Mouse (Mus musculus): Measurements from ENCODE around the gene Mast4.
"Not testable (repeated sequence)": the region's sequence is repeated elsewhere in the genome, so short reads cannot be mapped to it uniquely, and the experiment has no call there.

Gene Mast4

DNA sequence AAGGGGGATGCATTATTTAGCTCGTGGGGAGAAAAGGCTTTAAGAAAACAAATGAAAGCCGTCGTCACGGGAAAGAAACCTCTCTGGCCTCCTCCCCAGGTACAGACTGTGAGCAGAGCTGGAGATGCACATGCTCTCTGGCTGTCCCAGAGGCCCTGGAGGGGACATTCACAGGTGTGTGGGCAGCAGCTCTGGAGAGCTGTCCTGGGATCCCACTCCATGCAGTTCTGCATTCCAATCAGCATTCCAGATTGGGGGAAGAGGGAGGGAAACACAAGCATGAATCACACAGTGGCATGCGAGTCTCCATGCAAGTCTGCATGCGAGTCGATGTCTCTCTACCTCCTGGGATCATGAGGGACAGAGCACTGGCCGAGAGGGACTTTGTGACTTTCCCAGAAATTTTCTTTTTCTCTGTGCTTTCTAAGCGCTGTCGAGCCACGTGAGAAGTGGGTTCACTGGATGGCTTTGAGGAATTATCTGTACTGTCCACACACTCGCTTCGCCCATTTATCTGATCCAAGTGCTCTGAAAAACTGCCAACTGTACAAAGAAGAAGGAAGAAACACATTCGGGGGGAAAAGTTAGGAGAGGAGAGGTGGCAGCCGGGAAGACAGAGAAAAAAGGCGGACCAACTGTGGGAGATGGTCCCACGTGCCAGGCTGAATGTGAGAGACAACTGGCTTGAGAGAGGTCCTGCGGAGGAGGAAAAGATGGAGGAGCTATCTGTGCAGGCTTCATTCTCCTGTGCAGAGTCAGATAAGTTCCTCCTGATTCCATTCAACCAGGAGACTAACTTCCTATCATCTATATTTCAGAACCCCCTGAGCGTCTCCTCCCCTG is 580.4 kb downstream of the Mast4 start:
- no peak for DNase-seq (ENCODE audit: low spot score in 2 of 2)

GRCm38 (mm10) chr13:102749891-102750290 is 584.4 kb downstream of the Mast4 start:
- no peak for DNase-seq (ENCODE audit: low spot score in 2 of 2)

DNA sequence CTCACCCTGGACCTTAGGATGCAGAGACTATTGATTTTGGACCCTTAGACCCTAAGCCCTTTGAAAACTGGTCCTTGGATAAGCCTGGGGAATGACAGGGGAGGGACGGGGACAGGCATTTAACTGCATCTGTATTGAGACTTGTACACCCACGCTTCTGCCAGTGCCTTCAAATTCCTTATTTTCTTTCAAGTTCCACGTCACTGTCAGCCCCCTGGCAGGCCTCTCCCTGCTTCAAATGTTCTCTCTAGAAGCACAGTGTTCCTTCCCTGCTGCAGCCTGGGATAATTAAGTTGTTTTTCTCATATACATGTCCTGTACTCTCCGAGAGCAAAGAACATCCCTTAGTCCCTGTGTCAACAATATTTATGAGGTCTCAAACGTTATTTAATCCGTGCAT is 585.1 kb downstream of the Mast4 start:
- no peak for DNase-seq (ENCODE audit: low spot score in 2 of 2)

GRCm38 (mm10) chr13:102746803-102747561 is 587.3 kb downstream of the Mast4 start:
- peak in 1 of 2 experiments; percentile 29 for DNase-seq (ENCODE audit: low spot score in 2 of 2)

DNA sequence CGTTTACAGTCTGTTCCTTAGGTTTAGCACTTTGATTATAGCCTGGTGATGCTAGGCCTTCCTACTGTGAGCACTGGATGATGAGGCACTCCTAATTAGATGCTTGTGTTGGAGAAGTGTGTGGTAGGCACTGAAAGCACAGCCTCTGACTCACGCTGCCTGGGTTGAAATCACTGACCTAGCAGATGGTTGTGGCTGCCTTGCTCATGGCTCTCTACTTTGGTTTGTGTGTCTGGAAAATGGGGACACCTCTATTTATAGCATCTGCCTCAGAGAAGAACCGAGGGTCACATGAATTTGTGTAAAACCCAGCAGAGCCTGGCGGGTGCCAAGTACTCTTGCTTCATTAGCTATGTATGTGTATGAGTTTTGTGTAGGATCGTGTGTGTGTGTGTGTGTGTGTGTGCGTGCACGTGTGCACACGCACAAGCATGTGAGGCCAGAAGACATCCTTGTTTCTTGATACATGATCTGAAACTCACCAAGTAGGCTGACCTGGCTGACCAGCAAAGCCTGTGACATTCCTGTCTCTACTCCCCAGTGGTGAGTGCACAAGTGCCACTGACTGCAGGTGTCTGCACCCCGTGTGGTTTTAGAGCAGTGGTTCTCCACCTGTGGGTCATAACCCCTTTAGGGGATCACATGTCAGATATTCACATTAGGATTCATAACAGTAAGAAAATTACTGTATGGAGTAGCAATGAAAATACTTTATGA is 588.5 kb downstream of the Mast4 start:
- no peak for DNase-seq (ENCODE audit: low spot score in 2 of 2)

DNA sequence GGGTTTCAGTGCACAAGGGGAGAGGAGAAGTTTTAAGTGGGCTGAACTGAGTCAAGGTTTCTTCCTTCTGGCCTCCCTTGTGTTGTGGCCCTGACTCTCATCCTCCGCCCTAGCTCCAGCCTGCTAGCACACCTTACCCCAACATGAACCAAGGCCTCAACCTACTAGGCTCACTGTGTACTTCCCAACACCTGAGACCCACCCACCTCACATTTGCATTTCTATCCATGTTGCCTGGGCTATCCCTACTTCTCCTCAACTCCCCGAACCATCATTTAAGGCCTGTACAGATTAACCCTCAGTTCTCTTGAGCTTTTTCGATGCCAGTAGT is 589.1 kb downstream of the Mast4 start:
- no peak for DNase-seq (ENCODE audit: low spot score in 2 of 2)

- DNase-seq (ENCODE audit: low spot score in 2 of 2), result peak in 1 of 2 experiments; percentile 53
These were observed 589.6 kb downstream of the Mast4 start for GRCm38 (mm10) chr13:102744481-102745269.

- no peak for DNase-seq (ENCODE audit: low spot score in 2 of 2)
These were observed 594.4 kb downstream of the Mast4 start for GRCm38 (mm10) chr13:102739720-102740535.

- DNase-seq (ENCODE audit: low spot score in 2 of 2), result no peak
These were observed 596.5 kb downstream of the Mast4 start for GRCm38 (mm10) chr13:102737811-102738210.

DNA sequence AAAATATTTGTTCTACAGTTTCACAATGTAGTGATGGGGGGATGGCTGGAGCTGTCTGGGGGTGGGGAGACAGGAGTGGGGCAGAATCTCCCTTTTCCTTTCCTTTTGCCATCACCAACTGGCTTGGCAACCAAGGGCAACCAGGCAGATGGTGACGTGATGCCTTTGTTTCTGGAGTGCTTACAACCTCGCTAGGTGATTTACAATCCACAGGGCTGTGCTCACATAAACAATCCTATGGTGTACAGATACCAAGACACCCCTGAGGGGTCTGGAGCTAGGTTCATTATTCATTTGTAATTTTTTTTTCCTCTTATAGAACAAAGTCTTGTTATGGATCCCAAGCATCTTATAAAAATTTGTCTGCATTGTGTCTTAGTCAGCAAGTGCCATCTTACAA is 601.2 kb downstream of the Mast4 start:
- no peak for DNase-seq (ENCODE audit: low spot score in 2 of 2)

DNA sequence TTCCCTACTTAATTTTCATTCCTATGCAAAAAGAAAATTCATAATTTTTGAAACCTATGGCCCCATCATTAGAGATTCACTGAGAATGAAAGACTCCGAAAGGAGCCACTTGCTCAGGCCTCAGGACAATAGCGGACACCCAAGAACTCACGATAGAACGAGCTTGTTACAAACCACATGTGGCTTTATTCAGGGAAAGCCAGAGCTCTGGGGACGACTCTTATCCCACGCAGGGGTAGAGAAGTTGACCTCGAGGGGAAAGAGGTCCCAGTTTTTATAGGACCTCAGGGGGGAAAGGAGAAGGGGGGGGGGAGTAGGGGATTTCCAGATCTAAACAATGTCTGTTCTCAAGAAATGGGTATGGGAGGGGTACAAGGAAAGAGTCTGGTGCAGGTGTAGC is 605.3 kb downstream of the Mast4 start:
- DNase-seq (ENCODE audit: low spot score in 2 of 2), result not testable (repeated sequence)

- DNase-seq (ENCODE audit: low spot score in 2 of 2), result no peak
These were observed 606.3 kb downstream of the Mast4 start for GRCm38 (mm10) chr13:102728035-102728434.

DNA sequence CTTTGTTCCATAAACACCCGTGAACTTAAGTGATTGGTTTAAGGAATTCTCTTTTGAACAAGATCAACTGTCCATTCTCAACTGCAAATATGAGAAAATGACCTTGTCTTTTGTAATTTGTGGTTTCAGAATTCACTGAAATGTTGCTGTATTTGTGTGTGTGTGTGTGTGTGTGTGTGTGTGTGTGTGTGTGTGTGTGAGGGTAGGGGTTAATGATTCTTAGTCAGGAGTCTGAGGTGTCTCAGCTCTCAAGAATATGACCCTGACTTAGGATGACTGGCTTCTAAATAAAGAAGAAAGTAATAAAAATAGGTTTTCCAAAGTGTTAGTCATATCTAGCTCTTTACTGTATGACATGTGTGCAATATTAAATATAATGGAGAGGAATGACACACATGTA is 607.4 kb downstream of the Mast4 start:
- no peak for DNase-seq (ENCODE audit: low spot score in 2 of 2)

- no peak for DNase-seq (ENCODE audit: low spot score in 2 of 2)
These were observed 608.4 kb downstream of the Mast4 start for GRCm38 (mm10) chr13:102725906-102726305.

GRCm38 (mm10) chr13:102725416-102725815 is 608.9 kb downstream of the Mast4 start:
- no peak for DNase-seq (ENCODE audit: low spot score in 2 of 2)

- DNase-seq (ENCODE audit: low spot score in 2 of 2), result no peak
These were observed 617.3 kb downstream of the Mast4 start for GRCm38 (mm10) chr13:102716973-102717372.

DNA sequence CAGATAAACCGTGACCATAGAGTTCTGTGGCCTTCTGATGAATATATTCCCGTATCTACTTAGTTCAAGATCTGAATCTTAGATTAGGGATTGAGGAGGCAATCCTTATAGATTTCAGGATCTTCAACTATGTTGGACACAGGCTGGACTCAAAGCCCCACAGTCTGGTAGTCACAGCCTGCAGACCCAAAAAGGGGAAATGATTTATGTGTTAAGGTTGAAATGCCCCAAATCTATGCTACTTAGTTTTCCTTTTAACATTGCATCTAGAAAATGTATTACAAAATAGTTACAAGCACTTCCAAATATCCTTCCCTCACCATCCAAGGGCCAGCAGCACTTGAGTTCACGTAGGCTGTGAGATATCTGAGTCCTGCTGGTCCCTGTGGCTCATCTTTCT is 633.6 kb downstream of the Mast4 start:
- DNase-seq (ENCODE audit: low spot score in 2 of 2), result no peak

- no peak for DNase-seq (ENCODE audit: low spot score in 2 of 2)
These were observed 634.1 kb downstream of the Mast4 start for GRCm38 (mm10) chr13:102700176-102700575.

DNA sequence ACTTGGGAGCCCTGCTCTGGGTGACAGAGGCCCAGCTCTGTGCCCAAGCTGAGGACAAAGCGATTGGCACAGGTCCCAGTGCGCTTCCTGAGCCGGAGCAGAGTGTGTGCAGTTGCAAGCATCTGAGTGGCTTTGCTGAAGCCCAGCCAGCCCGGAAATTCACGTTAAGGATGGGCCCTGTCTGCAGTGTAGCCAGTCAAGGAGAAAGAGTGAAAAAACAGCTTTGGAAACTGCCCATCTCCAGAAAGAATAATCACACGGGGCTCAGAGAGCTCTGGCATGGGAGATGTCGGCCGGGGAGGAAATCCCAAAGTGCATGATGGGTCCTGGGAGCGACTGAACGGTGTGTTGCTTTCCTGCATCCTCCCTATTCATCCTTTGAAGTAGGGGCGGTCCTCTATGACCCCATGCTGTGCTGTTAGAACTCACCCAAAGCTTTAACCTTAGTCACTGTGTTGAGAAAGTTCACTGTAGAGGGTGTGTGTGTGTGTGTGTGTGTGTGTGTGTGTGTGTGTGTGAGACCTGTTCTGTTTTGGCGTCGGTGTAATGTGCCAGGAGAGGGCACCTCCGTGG is 635.5 kb downstream of the Mast4 start:
- DNase-seq (ENCODE audit: low spot score in 2 of 2), result peak; percentile 34 to 42

GRCm38 (mm10) chr13:102698335-102698734 is 636.0 kb downstream of the Mast4 start:
- no peak for DNase-seq (ENCODE audit: low spot score in 2 of 2)

Measured in frontal cortex, postnatal 14 days (tissue).